27 mouse cellular contexts compared by ENCODE assay signal in the genomic region with DNA sequence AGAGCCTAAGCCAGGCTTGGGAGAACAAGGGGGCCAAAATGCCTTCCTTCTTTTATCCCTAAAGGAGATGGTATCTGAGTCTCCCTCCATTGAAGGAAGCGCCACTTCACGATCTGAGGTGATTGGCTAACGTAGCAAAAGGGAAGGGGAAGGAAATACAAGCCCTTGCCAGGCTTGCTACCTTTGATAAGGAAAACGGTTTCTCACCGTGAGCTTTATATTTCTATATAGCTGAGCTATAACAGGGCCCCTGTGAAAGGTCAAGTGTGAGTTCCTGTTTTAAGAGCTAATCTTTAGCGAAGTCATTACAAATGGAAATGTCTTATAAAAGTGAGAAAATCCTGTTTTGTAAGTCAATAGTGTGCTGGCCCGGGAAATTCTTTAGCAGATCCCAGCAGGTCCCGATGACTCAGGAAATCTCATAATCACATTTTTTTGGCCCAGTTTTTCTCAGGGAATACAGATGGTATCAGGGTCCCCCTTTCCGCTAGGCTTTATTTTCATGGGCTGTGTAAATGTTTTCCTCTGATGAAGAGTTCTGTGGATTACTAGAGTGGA. TPM values are rescaled to one million over a fixed set of nuclear protein-coding genes. Genes with fewer than 3 reads are reported as not detected.
DNase-seq lines count a peak whose midpoint lies in the region; ATAC-seq lines count a peak whose summit lies in the region.
"Had no signal": no experiment of that assay in that cellular context is flagged by ENCODE, and none has a peak within 500 bp of the region (broad histone marks: within the 10 kb centered on the region; RNA-seq: fewer than 3 reads in every experiment).

No protein-coding gene starts in this region.

- H3K27me3 ChIP-seq in heart, embryonic 11.5 days (ENCODE audit: control insufficient read depth, insufficient read depth, low read length): no peaks in the 10 kb centered on the region
- H3K27me3 ChIP-seq in liver, embryonic 12.5 days (replicated peaks): no peaks in the 10 kb centered on the region
- H3K27me3 ChIP-seq: kidney, embryonic 15.5 days had no signal

- 27% methylated on average over 9 of the region's 9 CpGs for WGBS in heart, embryonic 11.5 days (ENCODE audit: insufficient replicate concordance)
- WGBS in liver, embryonic 12.5 days (ENCODE audit: insufficient replicate concordance): 21% methylated on average over 9 of the region's 9 CpGs

- no peak overlapping the region for H3K4me2 ChIP-seq in heart, embryonic 11.5 days
- peak overlapping the region; percentile 25 for H3K4me2 ChIP-seq in liver, embryonic 12.5 days
- H3K4me2 ChIP-seq: kidney, embryonic 15.5 days; midbrain, embryonic 11.5 days had no signal

- no peaks in the 10 kb centered on the region for H3K9me3 ChIP-seq in heart, embryonic 11.5 days (replicated peaks; ENCODE audit: control insufficient read depth, low read length)
- no peaks in the 10 kb centered on the region for H3K9me3 ChIP-seq in liver, embryonic 12.5 days (replicated peaks)
- H3K9me3 ChIP-seq: heart, embryonic 10.5 days; kidney, embryonic 15.5 days had no signal

- H3K4me1 ChIP-seq in heart, embryonic 11.5 days (ENCODE audit: control insufficient read depth, insufficient read depth, low read length): 0 out of 2 replicates have a peak, but pooled peaks cover 2% of the 10 kb centered on the region
- H3K4me1 ChIP-seq in liver, embryonic 12.5 days: peaks cover 11% of the 10 kb centered on the region; the same call in 1 of the 2 replicates
- H3K4me1 ChIP-seq: kidney, embryonic 15.5 days had no signal

- DNase-seq in heart, adult 11 months: peak; percentile 60
- DNase-seq in liver: no peak
- DNase-seq in urinary bladder, postnatal 14 days (ENCODE audit: low spot score): no peak
- no peak for DNase-seq in spleen, postnatal 36 days (ENCODE audit: low spot score in 2 of 2)
- DNase-seq: adrenal gland, adult 2 months; adrenal gland, postnatal 36 days; cerebellum, adult 18-20 months; cerebellum, postnatal 10 days; gastrocnemius, adult 2 months; gastrocnemius, postnatal 36 days; heart, postnatal 10 days; kidney, adult 18-20 months; kidney, postnatal 4 days; layer of hippocampus, postnatal 36 days; left cerebral cortex, postnatal 4 days; lung, adult 18-20 months; lung, postnatal 10 days had no signal

- no peak overlapping the region for H3K27ac ChIP-seq in heart, embryonic 11.5 days (ENCODE audit: low read depth, low read length)
- H3K27ac ChIP-seq in liver, embryonic 12.5 days: no peak overlapping the region
- H3K27ac ChIP-seq: gastrocnemius, adult 2 months; heart, embryonic 10.5 days; kidney, embryonic 15.5 days; macrophage had no signal

- ATAC-seq in heart, embryonic 11.5 days (replicated peaks; ENCODE audit: insufficient number of reproducible peaks, low FRiP score, low TSS enrichment): no peak
- ATAC-seq in liver, embryonic 12.5 days: no peak
- peak; percentile 62 for ATAC-seq in common myeloid progenitor, adult 5-6 weeks (replicated peaks; ENCODE audit: low read depth, poor library complexity, severe bottlenecking)
- ATAC-seq in megakaryocyte-erythroid progenitor cell, adult 5-6 weeks (replicated peaks; ENCODE audit: low FRiP score, low TSS enrichment, poor library complexity, severe bottlenecking): peak; percentile 67
- ATAC-seq: forebrain, embryonic 16.5 days; hindbrain, embryonic 16.5 days had no signal

- H3K9ac ChIP-seq in heart, embryonic 11.5 days (ENCODE audit: low read depth, low read length): no peak overlapping the region
- no peak overlapping the region for H3K9ac ChIP-seq in liver, embryonic 12.5 days
- H3K9ac ChIP-seq: kidney, embryonic 15.5 days had no signal

- H3K4me3 ChIP-seq in heart, embryonic 11.5 days (ENCODE audit: low read depth, low read length): no peak overlapping the region
- no peak overlapping the region for H3K4me3 ChIP-seq in liver, embryonic 12.5 days
- H3K4me3 ChIP-seq: gastrocnemius, adult 2 months; heart, embryonic 10.5 days; kidney, embryonic 15.5 days had no signal

- H3K36me3 ChIP-seq in heart, embryonic 11.5 days (ENCODE audit: control insufficient read depth, insufficient read depth, low read length): no peaks in the 10 kb centered on the region
- H3K36me3 ChIP-seq in liver, embryonic 12.5 days: no peaks in the 10 kb centered on the region
- H3K36me3 ChIP-seq: heart, embryonic 10.5 days; kidney, embryonic 15.5 days had no signal

RNA-seq across cellular contexts. Expression of a gene that starts 12.4 kb away (rescaled TPM):
- polyA plus RNA-seq in heart, embryonic 11.5 days (2014; fragmentation: Nextera tagmentation; extraction: Ambion mirVana): 47.7 and 51.2 TPM in 2 replicates
- polyA plus RNA-seq in liver, embryonic 12.5 days (2016; fragmentation: Nextera tagmentation; extraction: Ambion mirVana): 47.3 and 52.6 TPM in 2 replicates
- 99.2 and 105 TPM in 2 replicates for total RNA-seq in common myeloid progenitor, adult 5-6 weeks (2017)
- 69.9 and 88.3 TPM in 2 replicates for total RNA-seq in megakaryocyte-erythroid progenitor cell, adult 5-6 weeks (2014; fragmentation: Nextera tagmentation)
- 137 and 152 TPM in 2 replicates for total RNA-seq in megakaryocyte-erythroid progenitor cell, adult 5-6 weeks (2017)

Comparison
In these comparisons a context has a peak if more than half of its experiments do, and no peak if none do; other contexts are left out.
1. ATAC-seq: peak in common myeloid progenitor, adult 5-6 weeks (single experiment) and megakaryocyte-erythroid progenitor cell, adult 5-6 weeks (single experiment); none in heart, embryonic 11.5 days (single experiment) and liver, embryonic 12.5 days (single experiment).